Mouse (Mus musculus) gastrocnemius, postnatal 25 days (tissue): ENCODE results near the gene Edc3. TPM values are rescaled to one million over a fixed set of nuclear protein-coding genes. Genes with fewer than 3 reads are reported as not detected.
A peak's percentile ranks its signal among the peaks of the same experiment; 100 is the strongest.
"Not testable (repeated sequence)": the region's sequence is repeated elsewhere in the genome, so short reads cannot be mapped to it uniquely, and the experiment has no call there.

ENCODE experiments used
- DNase-seq: peaks from one replicate; pipeline ENCODE4 v3.0.0; 2022
- total RNA-seq, 2 experiments: library from RNA; stranded (reverse); gene quantifications; 1 replicate in 1 of 2; 2 replicates in 1 of 2; pipeline ENCODE4 v1.2.3; 2021

Gene Edc3
- total RNA-seq, 2 experiments from 2014 or later: 4.9 to 6.0 TPM

DNA sequence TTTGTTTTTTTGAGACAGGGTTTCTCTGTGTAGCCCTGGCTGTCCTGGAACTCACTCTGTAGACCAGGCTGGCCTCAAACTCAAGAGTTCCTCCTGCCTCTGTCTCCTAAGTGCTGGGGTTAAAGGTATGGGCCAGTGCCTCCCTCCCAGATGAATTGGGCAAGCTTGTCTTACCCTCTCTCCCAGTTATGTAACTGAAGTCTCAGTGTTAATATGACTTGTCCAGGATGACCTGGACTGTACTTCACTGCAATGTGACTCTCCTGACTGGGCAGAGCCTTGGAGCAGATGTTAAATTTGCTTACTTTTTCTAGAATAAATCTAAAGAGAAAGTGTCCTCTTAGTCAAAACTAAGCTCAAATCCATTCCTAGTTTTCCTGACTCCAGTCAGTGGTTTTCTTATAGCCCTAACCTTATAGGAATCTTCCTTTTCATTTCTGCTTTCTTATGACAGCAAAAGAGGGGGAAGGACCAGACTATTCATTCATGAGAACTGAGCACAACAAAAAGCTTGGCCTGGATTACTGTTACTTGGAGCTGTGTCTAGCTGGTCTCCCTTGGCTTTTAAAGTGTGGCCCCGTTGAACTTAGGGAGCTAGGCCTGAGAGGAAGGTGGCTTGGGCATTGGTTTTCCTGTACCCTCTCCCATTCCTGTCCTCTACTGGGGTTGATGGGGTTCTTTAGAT, 9.7 kb upstream of the Edc3 start:
- no peak for DNase-seq

DNA sequence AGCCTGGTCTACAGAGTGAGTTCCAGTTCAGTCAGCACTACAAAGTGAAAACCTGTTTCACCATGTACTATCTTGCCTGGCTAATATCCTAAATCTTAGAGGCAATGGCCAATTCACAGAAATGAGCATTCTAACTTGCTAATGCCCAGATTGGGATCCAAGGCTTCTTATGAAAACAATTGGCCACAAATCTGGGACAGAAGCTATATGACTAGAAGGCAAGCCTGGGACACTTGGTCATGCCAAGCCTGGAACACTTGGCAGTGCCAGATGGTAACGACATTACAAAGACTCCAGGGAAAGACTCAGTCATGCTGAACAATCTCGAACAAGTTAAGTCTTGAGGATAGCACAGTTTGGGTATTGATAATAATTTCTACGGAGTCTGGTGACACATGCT, 1.8 kb upstream of the Edc3 start:
- no peak for DNase-seq

DNA sequence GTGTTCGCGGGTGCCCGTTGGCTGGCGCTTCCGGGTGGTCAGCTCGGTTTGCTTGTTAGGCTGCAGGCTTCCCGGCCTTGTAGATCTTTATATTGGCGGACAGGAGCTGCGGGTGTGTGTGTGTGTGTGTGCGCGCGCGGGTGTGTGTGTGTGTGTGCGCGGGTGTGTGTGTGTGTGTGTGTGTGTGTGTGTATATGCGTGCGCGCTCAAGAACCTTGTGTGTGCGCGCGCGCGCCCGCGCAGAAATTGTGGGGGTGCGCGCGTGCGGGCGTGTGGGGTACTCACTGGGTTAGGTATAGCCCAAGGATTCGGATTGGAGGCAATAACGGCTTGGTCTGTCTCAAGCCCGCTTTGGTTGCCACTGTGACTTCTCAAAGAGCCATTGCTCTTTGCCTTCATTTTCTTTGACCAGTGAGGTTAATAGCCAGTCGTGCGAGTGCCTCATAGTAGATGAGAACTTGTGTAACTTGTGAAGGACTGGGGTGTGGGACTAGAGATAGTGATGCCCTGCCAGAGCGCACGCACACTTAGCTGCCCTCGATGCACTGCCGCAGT, 457 bp downstream of the Edc3 start:
- DNase-seq: no peak

DNA sequence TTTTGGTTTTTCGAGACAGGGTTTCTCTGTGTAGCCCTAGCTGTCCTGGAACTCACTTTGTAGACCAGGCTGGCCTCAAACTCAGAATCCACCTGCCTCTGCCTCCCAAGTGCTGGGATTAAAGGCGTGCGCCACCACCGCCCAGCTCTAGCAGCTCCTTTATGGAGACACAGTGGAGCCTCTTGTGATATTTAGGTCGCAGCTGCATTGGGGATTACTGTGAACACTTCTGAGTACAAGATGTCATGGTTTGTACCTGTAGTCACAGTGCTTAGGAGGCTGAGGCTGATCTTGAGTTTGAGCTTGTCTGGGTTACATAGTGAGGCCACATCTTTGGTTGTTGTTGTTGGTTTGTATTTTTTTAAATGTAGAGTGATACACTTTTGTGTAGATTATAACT, 1.9 kb downstream of the Edc3 start:
- not testable (repeated sequence) for DNase-seq

DNA sequence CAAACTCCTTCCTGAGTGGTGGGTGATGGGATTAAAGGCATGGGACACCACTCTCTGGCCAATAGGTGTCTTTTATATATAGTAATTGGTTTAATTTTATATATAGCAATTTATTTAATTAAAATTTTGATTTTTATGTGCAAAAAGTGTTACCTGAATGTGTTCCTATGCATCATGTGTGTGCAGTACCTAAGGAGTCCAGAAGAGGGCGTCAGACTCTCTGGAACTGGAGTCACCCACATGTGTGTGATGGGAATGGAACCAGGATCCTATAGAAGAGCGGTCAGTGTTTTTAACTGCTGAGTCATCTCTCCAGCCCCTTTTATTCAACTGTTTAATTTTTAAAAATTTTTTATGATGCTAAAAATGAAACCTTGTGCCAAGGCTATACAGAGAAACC, 3.9 kb downstream of the Edc3 start:
- no peak for DNase-seq

DNA sequence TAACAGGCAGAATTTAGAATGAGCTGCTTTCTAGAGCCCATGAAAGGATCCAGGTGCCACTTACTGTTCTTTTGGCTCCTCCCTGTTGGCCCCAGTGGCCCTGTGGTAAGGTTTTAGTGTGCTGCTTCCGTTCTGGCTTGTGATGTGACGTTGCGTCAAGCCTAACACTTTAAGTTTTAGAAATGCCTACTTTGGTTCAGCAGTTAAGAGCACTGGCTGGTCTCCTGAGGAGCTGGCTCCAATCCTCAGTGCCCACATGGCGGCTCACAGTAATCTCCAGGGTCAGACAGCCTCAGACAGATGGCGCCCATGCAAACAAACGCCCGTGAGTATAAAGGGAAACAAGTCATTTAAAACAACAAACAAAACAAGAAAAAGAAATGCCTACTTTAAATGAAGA, 10.1 kb downstream of the Edc3 start:
- no peak for DNase-seq

DNA sequence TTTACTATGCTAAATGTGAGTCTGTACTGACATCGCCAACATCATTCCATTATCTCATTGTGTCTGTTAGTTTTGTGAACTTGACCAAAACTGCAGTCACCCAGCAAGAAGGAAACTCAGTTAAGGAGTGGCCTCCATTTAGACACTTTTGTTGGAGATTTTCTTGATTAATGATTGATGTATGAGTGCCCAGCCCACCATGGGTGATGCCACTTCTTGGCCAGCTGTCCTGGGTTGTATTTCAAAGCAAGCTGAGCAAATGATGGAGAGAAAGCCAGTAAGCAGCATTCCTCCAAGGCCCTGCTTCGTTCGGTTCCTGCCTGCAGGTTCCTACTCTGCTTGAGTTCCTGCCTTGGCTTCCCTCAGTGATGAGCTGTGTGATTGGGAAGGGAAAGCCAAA, 12.4 kb downstream of the Edc3 start:
- no peak for DNase-seq

DNA sequence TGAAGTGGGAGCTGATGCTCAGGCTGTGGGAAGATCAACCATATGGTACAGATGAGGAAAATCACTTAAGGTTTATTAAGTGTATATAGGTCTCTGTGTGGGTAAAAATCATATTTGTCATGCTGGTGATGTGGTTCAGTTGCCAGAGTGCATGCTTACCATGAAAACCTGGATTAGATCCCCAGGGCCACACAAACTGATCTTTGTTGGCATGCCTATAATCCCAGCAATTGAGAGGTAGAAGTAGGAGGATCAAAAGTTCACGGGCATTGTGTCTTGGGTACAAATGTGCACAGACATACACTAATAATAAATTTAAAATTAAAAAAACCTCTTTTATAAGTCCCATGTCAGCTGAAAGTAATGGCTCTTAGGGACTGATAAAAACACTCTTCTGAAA, 14.0 kb downstream of the Edc3 start:
- DNase-seq: no peak

DNA sequence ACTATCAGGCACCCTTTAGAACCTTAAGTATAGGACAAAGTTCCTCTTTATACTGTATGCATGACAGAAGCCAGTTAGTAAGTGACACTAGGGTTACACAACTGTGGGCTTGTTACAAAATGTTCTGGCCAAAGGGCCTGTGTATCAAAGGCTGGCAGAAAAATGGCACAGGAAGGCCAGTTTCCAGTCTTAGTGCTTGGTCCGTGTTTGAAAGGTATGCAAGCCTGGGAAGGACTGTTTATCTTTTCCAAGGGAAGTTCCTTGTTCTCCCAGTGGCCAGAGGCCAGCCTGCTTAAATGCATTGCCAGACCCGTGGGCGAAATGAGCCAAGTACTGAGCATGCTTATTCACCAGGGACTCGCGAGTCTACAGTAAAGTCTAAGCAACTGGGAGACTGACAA, 15.0 kb downstream of the Edc3 start:
- peak; percentile 86 for DNase-seq

DNA sequence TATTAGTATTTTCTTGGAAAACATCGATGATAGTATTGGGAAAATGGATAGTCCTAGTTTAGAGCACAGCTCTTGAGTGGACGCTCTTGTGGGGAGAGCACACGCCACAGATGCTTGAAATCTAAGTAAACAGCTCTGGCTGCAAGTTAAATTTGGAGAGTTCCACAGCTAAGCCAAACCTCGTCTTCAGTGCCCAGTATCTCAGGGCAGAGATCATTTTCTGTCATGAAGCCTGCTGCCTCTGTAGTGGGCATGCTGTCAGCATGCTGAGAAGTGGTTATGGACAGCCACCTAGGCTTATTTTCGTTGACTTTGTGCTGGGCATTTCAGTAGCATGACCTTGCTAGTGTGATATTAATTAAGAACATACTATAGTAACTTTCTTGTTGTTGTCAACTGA, 15.5 kb downstream of the Edc3 start:
- peak; percentile 53 for DNase-seq

DNA sequence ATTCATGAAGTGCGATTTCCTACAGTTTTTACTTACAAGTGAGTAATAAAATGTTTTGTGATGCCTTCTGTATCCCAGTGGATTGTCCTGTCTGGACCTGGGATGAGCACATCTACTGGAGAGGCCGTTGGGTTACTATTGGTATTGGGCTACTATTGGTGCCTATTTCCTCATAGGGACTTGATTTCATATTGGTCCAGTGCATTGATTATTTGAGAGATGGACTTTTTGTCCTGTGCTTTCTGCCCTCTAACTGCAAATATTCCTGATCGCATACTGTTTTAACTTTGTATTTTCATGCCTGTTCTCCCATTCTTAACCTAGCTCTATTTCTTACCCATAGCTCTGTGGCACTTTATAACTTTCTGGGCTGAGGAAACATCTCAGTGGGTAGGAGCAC, 16.4 kb downstream of the Edc3 start:
- no peak for DNase-seq

DNA sequence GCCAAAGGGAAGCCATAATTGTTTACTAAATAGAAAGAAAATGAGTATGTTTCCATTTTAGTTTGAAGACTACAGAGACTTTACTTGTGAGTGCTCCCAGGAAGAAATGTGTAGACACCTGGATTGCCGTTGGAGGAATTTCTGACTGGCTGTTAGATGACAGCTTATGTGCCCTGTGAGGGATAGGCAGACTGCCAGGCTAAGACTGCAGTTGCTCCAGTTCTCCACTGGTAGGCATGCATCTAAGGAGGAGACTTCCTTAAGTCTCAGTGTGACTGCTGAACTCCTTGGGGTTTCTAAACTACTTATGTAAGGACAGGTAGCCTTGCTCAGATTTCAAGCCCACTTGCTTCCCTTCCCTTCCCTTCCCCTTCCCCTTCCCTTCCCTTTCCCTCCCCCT, 20.0 kb downstream of the Edc3 start:
- DNase-seq: no peak

DNA sequence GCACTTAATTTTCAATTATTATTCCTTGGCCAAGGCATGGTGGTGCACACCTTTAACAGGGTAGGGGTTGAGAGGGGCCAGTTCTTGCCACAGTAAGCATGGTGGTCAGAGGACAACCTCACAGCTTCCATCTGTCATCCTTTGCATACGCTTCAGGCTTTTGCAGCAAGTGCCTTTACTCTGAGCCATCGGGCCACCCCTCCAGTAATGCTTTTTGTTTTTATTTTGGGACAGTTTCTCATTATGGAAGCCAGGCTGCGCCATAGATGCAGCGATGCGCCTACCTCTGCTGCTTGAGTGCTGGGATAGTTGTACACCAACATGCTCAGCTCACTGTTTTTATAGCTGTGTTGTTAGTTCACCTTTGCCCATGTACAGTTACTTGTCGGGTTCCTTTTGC, 25.3 kb downstream of the Edc3 start:
- no peak for DNase-seq

DNA sequence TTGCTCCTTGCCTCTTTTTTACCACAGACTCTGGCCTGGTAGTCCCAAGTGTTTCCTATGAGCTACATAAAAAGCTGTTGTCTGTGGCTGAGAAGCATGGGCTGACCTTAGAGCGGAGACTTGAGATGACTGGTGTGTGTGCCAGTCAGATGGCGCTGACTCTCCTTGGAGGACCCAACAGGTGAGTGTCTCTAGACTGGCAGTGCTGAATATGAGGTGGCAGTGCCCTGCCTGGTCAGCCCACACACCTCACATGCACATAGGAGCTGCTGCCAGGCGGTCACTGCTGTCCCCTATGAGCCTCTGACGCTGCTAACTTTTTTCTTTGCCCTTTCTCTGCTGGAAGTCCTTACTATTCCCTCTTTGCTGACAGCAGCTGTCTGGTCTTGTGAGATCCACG, 31.5 kb downstream of the Edc3 start:
- DNase-seq: peak; percentile 28

DNA sequence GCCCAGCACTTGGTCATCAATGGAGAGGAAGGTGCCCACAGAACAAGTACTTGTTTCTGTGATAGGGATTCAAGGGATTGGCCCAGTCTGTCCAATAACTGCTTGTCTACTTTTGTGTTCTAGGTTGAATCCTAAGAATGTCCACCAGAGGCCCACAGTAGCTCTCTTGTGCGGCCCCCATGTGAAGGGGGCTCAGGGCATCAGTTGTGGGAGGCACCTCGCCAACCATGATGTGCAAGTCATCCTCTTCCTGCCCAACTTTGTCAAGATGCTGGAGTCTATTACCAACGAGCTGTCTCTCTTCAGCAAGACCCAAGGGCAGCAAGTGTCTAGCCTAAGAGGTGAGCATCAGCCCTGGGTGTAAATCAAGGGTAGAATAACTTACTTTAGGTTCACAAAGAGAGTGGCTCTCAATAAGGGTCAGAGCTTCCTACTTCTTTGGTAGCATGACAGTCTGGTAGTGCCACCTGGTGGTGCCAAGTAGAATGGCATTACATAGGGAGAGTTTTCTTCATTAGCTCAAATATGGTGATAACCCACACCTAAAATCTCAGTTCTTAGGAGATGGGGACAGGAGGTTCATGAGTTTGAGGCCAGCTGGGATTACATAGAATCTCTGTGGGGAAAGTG, 36.2 kb downstream of the Edc3 start:
- DNase-seq: no peak

DNA sequence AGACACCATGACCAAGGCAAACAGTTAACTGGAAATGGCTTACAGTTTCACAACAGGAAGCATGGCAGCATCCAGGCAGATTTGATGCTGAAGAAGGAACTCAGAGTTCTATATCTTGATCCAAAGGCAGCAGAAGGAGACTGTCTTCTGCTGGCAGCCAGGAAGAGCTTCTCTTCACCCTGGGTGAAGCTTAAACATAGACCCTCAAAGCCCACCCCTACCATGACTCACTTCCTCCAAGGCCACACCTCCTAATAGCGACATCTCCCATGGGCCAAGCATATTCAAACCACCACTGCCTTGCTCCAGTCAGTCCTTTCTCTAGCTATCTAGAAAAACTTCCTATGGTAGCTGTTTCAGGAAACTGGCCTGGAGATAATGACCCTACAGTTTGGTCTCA, 38.7 kb downstream of the Edc3 start:
- no peak for DNase-seq

DNA sequence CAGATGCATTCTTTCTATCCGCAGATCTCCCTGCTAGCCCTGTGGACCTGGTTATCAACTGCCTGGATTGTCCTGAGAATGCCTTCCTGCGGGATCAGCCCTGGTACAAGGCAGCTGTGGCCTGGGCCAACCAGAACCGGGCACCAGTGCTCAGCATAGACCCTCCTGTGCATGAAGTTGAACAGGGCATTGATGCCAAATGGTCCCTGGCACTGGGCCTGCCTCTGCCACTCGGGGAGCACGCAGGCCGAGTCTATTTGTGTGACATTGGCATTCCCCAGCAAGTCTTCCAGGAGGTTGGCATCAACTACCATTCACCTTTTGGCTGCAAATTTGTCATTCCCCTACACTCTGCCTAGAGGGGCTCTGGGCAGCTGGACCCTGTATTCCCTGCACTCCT, 39.8 kb downstream of the Edc3 start:
- DNase-seq: peak; percentile 47

DNA sequence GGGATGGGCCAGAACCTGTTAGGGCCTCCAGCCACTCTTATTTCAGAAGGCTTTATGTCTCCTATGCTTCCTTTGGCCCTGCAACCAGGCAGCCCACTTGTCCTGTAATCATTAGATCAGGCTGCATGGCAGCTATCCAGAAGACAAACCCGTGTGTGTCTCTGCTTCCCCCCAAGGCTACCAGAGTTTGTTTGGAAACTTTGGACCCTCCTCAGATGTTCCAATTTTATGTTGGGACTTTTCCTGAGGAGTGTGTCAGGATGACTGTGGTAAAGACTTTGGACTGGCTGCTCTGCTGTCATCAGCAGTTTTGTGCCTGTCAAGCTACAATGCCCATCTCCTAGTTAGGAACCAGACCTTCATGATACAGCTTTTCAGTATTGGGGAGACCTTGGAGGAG, 40.5 kb downstream of the Edc3 start:
- no peak for DNase-seq

DNA sequence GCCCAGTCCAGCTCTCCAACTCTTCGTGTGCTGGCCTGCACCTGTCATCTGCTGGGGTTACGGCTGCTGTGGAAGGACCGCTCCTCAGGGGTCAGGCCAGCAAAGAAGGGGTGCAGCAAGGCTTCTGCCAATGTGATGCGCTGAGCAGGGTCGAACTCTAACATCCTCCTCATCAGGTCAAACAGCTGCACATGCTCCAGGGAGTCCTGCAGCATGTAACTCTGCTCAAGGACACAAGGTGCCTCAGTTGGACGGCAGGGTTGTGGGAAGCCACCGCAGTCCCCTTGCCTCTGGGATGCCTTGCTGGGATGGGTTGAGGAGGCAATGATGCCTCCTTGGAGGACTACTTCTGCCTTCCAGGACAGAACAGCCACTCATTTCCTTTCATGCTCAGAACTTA, 42.6 kb downstream of the Edc3 start:
- DNase-seq: no peak

DNA sequence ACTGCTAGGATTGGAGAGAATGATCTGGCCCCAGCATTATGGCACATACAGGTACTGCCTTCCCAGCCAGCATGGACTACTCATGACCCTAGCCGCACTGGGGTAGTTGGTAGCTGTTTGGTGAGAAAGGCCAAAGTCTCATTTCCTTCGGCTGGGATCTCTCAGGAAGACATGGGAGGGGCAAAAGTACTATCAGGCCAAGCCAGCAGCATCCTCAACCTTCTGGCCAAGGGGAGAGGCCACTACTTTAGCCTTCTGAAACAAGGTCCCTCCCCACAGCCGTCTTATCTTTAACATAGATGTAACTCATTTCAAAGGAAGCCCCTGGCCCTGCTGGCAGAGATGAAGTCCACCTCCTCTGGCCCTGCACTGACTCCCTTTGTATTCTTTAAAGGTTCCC, 49.2 kb downstream of the Edc3 start:
- DNase-seq: no peak

DNA sequence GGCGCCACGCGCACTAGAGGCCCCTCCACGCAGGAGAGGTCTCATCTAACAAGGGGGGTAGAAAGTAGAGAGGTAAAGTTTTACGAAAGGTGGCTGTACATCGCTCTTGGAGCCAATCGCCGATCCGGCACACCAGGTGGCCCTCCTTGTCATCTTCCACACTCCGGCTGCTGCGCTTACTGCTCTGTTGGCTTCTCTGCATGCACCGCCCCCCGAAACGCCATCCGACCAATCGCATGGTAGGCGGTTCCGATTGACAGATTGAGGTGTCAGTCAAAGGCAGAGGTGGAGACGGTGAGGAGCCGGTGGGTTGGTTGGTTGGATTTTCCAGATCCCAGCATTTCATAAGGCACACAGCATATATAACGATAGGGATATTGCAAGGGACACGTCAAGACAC, 50.2 kb downstream of the Edc3 start:
- DNase-seq: no peak

DNA sequence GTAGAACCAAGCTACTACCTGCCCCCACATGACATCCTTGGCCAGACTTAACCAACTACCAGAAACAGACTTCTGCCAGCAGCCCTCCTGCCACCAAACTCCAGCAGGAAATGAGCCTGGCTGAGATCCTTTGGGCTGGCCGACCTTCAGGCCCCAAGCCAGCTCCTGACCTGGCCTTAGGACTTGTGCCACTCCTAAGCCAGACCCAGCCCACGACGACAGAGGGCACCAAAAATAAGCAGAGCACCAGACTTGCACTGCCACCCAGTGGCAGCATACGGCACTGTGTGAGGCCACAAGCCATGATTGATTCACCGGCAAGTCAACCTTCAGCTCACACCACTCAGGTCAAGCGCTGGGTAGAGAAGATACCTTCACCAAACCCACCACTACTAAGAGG, 50.9 kb downstream of the Edc3 start:
- peak; percentile 83 for DNase-seq

DNA sequence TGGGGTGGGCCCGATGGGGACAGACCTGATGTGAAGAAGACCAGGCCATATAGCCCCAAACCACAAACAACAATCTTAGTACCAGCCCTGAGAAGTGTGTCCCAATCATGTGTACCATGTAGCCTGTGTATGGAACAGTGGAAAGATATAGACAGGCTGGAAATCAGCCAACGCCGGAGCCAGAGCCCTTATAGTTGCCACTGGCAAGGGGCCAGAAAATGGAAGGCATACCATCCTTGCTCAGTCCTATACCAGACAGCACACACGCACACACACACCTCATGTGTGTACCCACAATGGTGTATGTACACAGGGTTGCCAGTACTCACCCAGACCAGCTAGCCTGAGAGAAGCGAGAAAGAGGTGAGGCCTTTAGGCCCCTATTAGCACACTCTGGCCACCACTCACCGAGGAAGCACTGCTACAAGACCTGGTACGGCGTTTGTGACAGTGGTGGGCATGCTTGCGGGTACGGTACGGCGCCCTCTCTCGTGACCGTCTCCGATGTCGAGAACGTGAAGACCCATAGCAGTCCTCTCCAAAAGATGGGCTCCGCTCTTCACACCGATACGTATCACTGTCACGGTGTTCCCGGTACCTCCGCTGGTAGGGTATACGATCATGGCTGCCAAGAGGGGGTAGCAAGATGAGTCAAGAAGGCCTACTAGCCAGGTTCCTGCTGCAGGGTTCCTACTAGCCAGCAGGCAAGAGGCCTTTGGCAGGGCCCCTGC, 52.2 kb downstream of the Edc3 start:
- no peak for DNase-seq
